Mouse (Mus musculus): ENCODE measurements around the gene Adm. TPM values are rescaled to one million over a fixed set of nuclear protein-coding genes. Genes with fewer than 3 reads are reported as not detected.

Adm gene
- polyA plus RNA-seq, 1 experiment from 2014 or later, result 4.4 TPM

GRCm38 (mm10) chr7:110615151-110615631 lies 12.3 kb upstream of the Adm start:
- no peak for ATAC-seq (ENCODE audit: insufficient read depth, low FRiP score, low read depth)
- peak overlapping the region; percentile 82 for H3K9ac ChIP-seq
- under 1% methylated on average over 20 of the region's 20 CpGs for WGBS

GRCm38 (mm10) chr7:110615792-110616191 lies 11.7 kb upstream of the Adm start:
- Histone ChIP-seq H3K27ac (peak overlapping the region; percentile 99), H3K4me1 (peaks cover 18% of the 10 kb centered on the region), H3K27me3 (replicated peaks) (no peaks in the 10 kb centered on the region), H3K36me3 (no peaks in the 10 kb centered on the region), H3K9ac (no peak overlapping the region), H3K9me3 (no peaks in the 10 kb centered on the region), H3K4me3 (replicated peaks) (peak overlapping the region; percentile 87; the same call in 1 of the 2 replicates), H3K4me2 (peak overlapping the region; percentile 80)
- 16% methylated on average over 11 of the region's 11 CpGs for WGBS
- ATAC-seq (ENCODE audit: insufficient read depth, low FRiP score, low read depth), result no peak

More at GRCm38 (mm10) chr7:110615151-110615631, 12.3 kb upstream of the Adm start:
- Histone ChIP-seq H3K4me2 (peak overlapping the region; percentile 80), H3K27me3 (replicated peaks) (no peaks in the 10 kb centered on the region), H3K4me3 (replicated peaks) (peak overlapping the region; percentile 87), H3K27ac (peak overlapping the region; percentile 99), H3K4me1 (peaks cover 18% of the 10 kb centered on the region), H3K9me3 (no peaks in the 10 kb centered on the region), H3K36me3 (no peaks in the 10 kb centered on the region)

- H3K36me3 ChIP-seq, result no peaks in the 10 kb centered on the region
- H3K27me3 ChIP-seq (replicated peaks), result no peaks in the 10 kb centered on the region
- no peak overlapping the region for H3K4me2 ChIP-seq
- no peak overlapping the region for H3K9ac ChIP-seq
- H3K4me3 ChIP-seq (replicated peaks), result no peak overlapping the region
- H3K4me1 ChIP-seq, result peaks cover 6% of the 10 kb centered on the region; the same call in 1 of the 2 replicates
- no peaks in the 10 kb centered on the region for H3K9me3 ChIP-seq
- ATAC-seq (ENCODE audit: insufficient read depth, low FRiP score, low read depth), result no peak
- 24% methylated on average over 9 of the region's 9 CpGs for WGBS
- no peak overlapping the region for H3K27ac ChIP-seq
Observed at GRCm38 (mm10) chr7:110619086-110619611, 8.3 kb upstream of the Adm start.

- no peak overlapping the region for H3K27ac ChIP-seq
- H3K9ac ChIP-seq, result no peak overlapping the region
- H3K27me3 ChIP-seq (replicated peaks), result peaks cover 35% of the 10 kb centered on the region
- WGBS, result 60% methylated on average over 2 of the region's 2 CpGs
- no peak overlapping the region for H3K4me3 ChIP-seq (replicated peaks)
- H3K4me1 ChIP-seq, result peaks cover 20% of the 10 kb centered on the region
- H3K36me3 ChIP-seq, result no peaks in the 10 kb centered on the region
- H3K4me2 ChIP-seq, result no peak overlapping the region
- ATAC-seq (ENCODE audit: insufficient read depth, low FRiP score, low read depth), result no peak
- no peaks in the 10 kb centered on the region for H3K9me3 ChIP-seq
Observed at GRCm38 (mm10) chr7:110624067-110624466, 3.4 kb upstream of the Adm start.

- Histone ChIP-seq H3K4me3 (replicated peaks) (no peak overlapping the region), H3K4me2 (no peak overlapping the region), H3K27ac (no peak overlapping the region), H3K27me3 (replicated peaks) (peaks cover 40% of the 10 kb centered on the region), H3K9me3 (no peaks in the 10 kb centered on the region), H3K36me3 (no peaks in the 10 kb centered on the region), H3K4me1 (peaks cover 25% of the 10 kb centered on the region), H3K9ac (no peak overlapping the region)
- WGBS, result 90% methylated on average over 13 of the region's 13 CpGs
- no peak for ATAC-seq (ENCODE audit: insufficient read depth, low FRiP score, low read depth)
Observed at GRCm38 (mm10) chr7:110624961-110625360, 2.5 kb upstream of the Adm start.

- no peak overlapping the region for H3K27ac ChIP-seq
- H3K4me2 ChIP-seq, result no peak overlapping the region
- no peaks in the 10 kb centered on the region for H3K36me3 ChIP-seq
- H3K27me3 ChIP-seq (replicated peaks), result peaks cover 40% of the 10 kb centered on the region
- no peaks in the 10 kb centered on the region for H3K9me3 ChIP-seq
- WGBS, result 66% methylated on average over 10 of the region's 10 CpGs
- no peak overlapping the region for H3K9ac ChIP-seq
- peaks cover 27% of the 10 kb centered on the region for H3K4me1 ChIP-seq
- no peak overlapping the region for H3K4me3 ChIP-seq (replicated peaks)
- ATAC-seq (ENCODE audit: insufficient read depth, low FRiP score, low read depth), result no peak
Observed at GRCm38 (mm10) chr7:110625489-110625888, 2.0 kb upstream of the Adm start.

- Histone ChIP-seq H3K27me3 (replicated peaks) (peaks cover 40% of the 10 kb centered on the region), H3K4me3 (replicated peaks) (peak overlapping the region; percentile 49), H3K4me2 (peak overlapping the region; percentile 92), H3K4me1 (peaks cover 29% of the 10 kb centered on the region), H3K36me3 (no peaks in the 10 kb centered on the region), H3K9me3 (no peaks in the 10 kb centered on the region), H3K9ac (no peak overlapping the region), H3K27ac (no peak overlapping the region)
- no peak for ATAC-seq (ENCODE audit: insufficient read depth, low FRiP score, low read depth)
- 10% methylated on average over 28 of the region's 28 CpGs for WGBS
Observed at GRCm38 (mm10) chr7:110626186-110627098, 1.0 kb upstream of the Adm start.

GRCm38 (mm10) chr7:110627099-110627482 lies 370 bp upstream of the Adm start:
- Histone ChIP-seq H3K9me3 (no peaks in the 10 kb centered on the region), H3K4me1 (peaks cover 29% of the 10 kb centered on the region), H3K27me3 (replicated peaks) (peaks cover 40% of the 10 kb centered on the region), H3K36me3 (no peaks in the 10 kb centered on the region), H3K27ac (no peak overlapping the region), H3K4me2 (peak overlapping the region; percentile 92), H3K4me3 (replicated peaks) (peak overlapping the region; percentile 49), H3K9ac (no peak overlapping the region)
- ATAC-seq (ENCODE audit: insufficient read depth, low FRiP score, low read depth), result no peak
- WGBS, result 2% methylated on average over 12 of the region's 12 CpGs

GRCm38 (mm10) chr7:110628273-110628600 lies 776 bp downstream of the Adm start:
- Histone ChIP-seq H3K27ac (no peak overlapping the region), H3K4me2 (peak overlapping the region; percentile 92), H3K4me3 (replicated peaks) (peak overlapping the region; percentile 49), H3K27me3 (replicated peaks) (peaks cover 40% of the 10 kb centered on the region), H3K4me1 (peaks cover 29% of the 10 kb centered on the region), H3K9ac (0 out of 2 replicates have a peak overlapping the region, but pooled peaks have one; percentile 16), H3K9me3 (no peaks in the 10 kb centered on the region), H3K36me3 (no peaks in the 10 kb centered on the region)
- WGBS, result 2% methylated on average over 11 of the region's 11 CpGs
- no peak for ATAC-seq (ENCODE audit: insufficient read depth, low FRiP score, low read depth)

- no peak overlapping the region for H3K27ac ChIP-seq
- peaks cover 40% of the 10 kb centered on the region for H3K27me3 ChIP-seq (replicated peaks)
- WGBS, result 2% methylated on average over 33 of the region's 33 CpGs
Observed at GRCm38 (mm10) chr7:110628611-110629354, 1.3 kb downstream of the Adm start.

GRCm38 (mm10) chr7:110629892-110630666 lies 2.6 kb downstream of the Adm start:
- no peaks in the 10 kb centered on the region for H3K36me3 ChIP-seq
- H3K4me3 ChIP-seq (replicated peaks), result peak overlapping the region; percentile 42
- H3K4me2 ChIP-seq, result peak overlapping the region; percentile 92
- peak overlapping the region; percentile 16; the same call in 1 of the 2 replicates for H3K9ac ChIP-seq
- H3K4me1 ChIP-seq, result peaks cover 29% of the 10 kb centered on the region
- peaks cover 40% of the 10 kb centered on the region for H3K27me3 ChIP-seq (replicated peaks)
- no peak overlapping the region; the same call in 1 of the 2 replicates for H3K27ac ChIP-seq
- WGBS, result 3% methylated on average over 36 of the region's 36 CpGs
- ATAC-seq (ENCODE audit: insufficient read depth, low FRiP score, low read depth), result peak; percentile 84
- H3K9me3 ChIP-seq, result no peaks in the 10 kb centered on the region

More at GRCm38 (mm10) chr7:110628611-110629354, 1.3 kb downstream of the Adm start:
- Histone ChIP-seq H3K9me3 (no peaks in the 10 kb centered on the region), H3K36me3 (no peaks in the 10 kb centered on the region), H3K4me1 (peaks cover 29% of the 10 kb centered on the region), H3K4me3 (replicated peaks) (peak overlapping the region; percentile 49), H3K9ac (0 out of 2 replicates have a peak overlapping the region, but pooled peaks have one; percentile 16), H3K4me2 (peak overlapping the region; percentile 92)
- ATAC-seq (ENCODE audit: insufficient read depth, low FRiP score, low read depth), result no peak
